Mouse (Mus musculus) gastrocnemius, postnatal 14 days (tissue): ENCODE measurements around the gene Zfp59. TPM values are rescaled to one million over a fixed set of nuclear protein-coding genes. Genes with fewer than 3 reads are reported as not detected.
"Not testable (repeated sequence)": the region's sequence is repeated elsewhere in the genome, so short reads cannot be mapped to it uniquely, and the experiment has no call there.

Source experiments
- DNase-seq: peaks from one replicate; pipeline ENCODE4 v3.0.0; 2021; ENCODE audit warnings: mixed read lengths
- intact Hi-C: fragments of 180-260 bp; cut with DNase I; formaldehyde crosslinking; loops from one replicate; pipeline ENCODE4 v1.15.1; 2025; ENCODE audit warnings: low total_unique reads
- long read RNA-seq, 2 experiments: library from polyadenylated mRNA; stranded (forward); transcript quantifications; one replicate each; pipeline ENCODE4 v2.0.0; 2021
- total RNA-seq, 2 experiments: library from RNA; stranded (reverse); gene quantifications; 2 replicates each; pipeline ENCODE4 v1.2.3; 2021

Zfp59 gene
- 1 to 10 TPM; 1.5 to 1.8 TPM for total RNA-seq
- long read RNA-seq, experiment 1: 0 reads
- long read RNA-seq, experiment 2, partial matches to known transcripts: 0 of 3 reads
- long read RNA-seq, experiment 2, other reads (novel, unspliced or antisense): 1 of 3 reads

DNA sequence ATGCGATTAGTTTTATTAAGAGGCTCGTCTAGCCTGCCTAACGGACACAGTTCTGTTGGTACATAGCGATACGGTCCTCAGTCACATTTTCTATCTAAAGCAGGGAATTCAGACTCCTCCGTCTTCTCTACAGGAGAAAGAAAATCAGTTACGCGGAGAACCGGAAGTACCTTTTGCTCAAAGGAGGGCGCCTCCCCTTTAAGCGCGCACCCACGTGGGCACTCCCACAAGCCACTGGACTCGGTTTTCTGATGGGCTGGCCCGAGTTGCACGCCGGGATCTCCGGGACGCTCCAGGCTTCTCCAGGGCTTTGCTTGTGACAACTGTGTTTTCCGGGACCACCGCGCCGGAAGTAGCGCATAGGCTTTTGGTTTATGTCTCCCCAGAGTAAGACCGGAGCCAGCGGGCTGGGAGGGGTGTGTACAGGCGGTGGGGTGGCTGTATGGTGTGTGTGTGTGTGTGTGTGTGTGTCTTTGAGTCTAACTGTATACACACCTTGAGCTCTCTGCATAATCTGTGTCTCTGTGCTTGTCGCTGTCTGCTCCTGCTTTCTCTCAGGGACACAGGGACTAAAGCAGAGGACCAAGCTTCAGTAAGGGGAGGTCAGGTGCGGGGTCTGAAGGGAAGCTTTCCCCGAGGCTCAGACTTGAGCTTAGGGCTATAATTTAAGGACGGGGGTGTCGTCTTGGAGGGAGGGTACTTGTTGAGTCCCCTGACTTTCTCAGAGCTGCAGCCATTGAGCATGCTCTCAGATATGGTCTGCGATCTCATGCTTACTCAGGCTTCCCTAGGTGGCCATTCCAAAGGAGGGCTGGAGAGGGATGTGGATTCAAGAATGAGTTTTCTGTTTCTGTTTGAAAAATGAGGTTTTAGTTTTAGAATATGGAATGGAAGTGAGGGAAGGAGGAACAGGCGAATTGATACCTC lies at the start of gene Zfp59:
TSS of gene Zfp59 (plus strand) at position 285 of the 927 bp plus-strand sequence.
- DNase-seq: peak; percentile 89
- intact Hi-C loops: no loop called here

DNA sequence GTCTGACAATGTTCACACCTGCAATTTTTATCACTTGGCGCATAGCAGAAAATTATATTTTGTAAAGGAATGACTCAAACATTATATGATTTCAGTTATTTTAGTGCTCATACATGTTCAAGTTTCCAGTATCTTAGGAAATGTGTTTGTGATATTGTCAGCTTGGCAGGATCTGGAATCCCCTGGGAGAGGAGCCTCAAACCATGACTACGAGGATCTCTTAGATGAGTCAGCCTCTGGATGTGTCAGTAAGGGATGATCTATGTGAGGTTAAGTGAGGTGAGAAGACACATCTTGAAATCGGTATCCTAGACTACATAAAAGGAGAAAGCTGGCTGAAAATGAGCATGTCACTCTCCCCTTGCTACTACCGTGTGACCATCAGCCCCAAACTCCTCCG lies 49.1 kb upstream of the Zfp59 start:
- intact Hi-C loops: no loop called here

GRCm38 (mm10) chr7:27793865-27794264 lies 44.5 kb upstream of the Zfp59 start:
- DNase-seq, intact Hi-C loops: not testable (repeated sequence)

More for the DNA sequence above, 49.1 kb upstream of the Zfp59 start:
- DNase-seq: peak; percentile 10

- intact Hi-C loops: no loop called here
- no peak for DNase-seq
Observed at GRCm38 (mm10) chr7:27794566-27794965, 43.8 kb upstream of the Zfp59 start.

GRCm38 (mm10) chr7:27797906-27798811 lies 40.2 kb upstream of the Zfp59 start:
- intact Hi-C loops: no loop called here
- no peak for DNase-seq

DNA sequence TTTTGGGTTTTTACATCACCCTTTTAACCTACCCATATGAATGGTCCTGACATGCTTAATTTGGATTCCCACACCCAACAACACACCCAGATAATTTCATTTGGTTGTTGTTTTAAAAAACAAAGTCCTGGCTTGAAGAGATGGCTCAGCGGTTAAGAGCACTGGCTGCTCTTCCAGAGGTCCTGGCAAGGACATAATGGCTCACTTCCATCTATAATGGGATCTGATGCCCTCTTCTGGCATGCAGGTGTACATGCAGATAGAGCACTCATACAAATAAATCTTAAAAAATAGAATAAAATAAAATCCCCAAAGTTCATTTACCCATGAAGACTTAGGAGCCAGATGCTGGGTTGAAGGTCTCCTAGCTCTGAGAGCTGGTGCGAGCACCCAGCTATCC lies 37.3 kb upstream of the Zfp59 start:
- intact Hi-C loops: no loop called here
- DNase-seq: no peak

DNA sequence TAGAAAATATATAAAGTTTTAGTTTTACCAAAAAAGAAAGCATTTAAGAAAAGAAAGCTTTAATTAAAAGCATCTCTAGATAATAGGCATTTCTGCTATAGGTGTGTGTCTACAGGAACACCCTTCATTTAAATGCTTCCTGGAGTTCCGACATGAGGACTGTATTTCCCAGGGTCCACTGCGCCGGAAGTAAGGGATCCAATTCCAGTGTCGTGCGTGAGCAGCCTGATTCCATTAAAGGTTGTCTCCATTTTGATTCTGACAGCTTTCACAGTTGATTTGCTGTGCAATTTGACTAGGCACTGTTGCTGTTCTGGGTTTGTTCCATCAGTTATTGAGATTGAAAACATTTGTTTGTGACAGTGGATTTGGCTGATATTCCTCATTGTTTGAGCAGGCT lies 35.4 kb upstream of the Zfp59 start:
- intact Hi-C loops: no loop called here
- DNase-seq: no peak

- DNase-seq: peak; percentile 80
- intact Hi-C loops: no loop called here
Observed at GRCm38 (mm10) chr7:27804297-27805030, 33.9 kb upstream of the Zfp59 start.

DNA sequence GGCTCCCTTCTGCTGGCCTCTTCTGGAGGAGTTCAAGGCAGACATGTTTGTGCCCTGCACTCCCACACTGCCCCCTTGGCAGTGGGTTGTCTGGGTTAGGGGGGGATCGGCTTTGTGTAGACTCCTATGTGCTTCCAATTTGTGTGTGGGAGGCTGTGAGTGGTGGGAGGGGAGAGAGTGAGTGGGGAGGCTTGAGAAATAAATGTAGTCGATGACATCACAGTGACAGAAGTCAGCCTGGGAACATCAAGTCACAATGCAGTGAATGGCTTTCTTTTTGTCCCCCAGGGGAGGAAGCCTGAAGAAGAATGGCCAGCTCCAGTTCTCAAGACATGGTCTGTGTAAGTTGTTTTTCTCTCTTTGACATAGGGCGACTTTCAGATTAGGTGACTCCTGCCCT lies 31.5 kb upstream of the Zfp59 start, which contains the start of gene Zfp626:
TSS of gene Zfp626 (plus strand) at position 301 of the 400 bp plus-strand sequence.
- intact Hi-C loops: not testable (repeated sequence)

GRCm38 (mm10) chr7:27807305-27807704 lies 31.1 kb upstream of the Zfp59 start:
- DNase-seq, intact Hi-C loops: not testable (repeated sequence)

More for the DNA sequence above, 31.5 kb upstream of the Zfp59 start, which contains the start of gene Zfp626:
- not testable (repeated sequence) for DNase-seq

- intact Hi-C loops: no loop called here
- DNase-seq: no peak
Observed at GRCm38 (mm10) chr7:27818526-27819110, 19.8 kb upstream of the Zfp59 start.

GRCm38 (mm10) chr7:27822611-27823010 lies 15.8 kb upstream of the Zfp59 start:
- intact Hi-C loops: no loop called here
- DNase-seq: no peak

DNA sequence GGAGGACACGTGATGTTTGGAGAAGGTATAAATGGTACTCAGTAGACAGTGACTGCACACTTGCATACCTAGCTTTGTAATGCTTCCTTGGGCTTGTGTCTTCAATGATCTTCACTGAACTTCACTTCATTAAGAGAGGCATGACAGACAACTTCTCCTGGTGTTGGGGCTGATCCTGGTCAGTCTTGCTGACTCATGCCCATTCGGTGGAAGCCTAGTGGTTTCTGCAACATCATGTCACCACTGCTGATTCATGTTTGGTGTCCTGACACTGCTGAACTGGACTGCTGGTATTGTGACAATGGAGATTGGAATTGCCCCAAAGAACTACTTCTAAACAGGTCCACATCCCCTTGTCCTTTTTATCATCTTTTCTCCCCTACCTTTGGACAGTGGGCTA lies 4.3 kb upstream of the Zfp59 start:
- no peak for DNase-seq
- intact Hi-C loops: no loop called here

DNA sequence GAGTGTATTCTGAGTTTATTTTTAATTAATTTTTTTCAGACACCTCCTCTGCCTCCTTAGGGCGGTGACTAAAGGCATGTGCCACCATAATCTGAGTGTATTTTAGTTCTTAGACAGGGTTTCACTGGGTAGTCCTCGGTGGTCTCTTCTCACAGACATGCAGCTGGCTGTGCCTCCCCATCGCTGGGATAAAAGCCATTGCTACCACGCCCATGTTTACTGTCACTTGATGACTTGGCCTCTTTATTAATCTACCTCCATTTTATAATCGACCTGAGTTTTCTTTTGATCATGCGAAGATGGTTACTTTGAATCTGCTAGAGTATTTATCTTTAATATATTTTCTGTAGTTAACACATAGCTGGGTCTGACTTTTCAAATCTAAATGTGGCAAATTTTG lies 511 bp upstream of the Zfp59 start:
- intact Hi-C loops: no loop called here
- no peak for DNase-seq

GRCm38 (mm10) chr7:27839596-27839995 lies 1.2 kb downstream of the Zfp59 start:
- intact Hi-C loops: no loop called here
- DNase-seq: no peak

- DNase-seq: no peak
- intact Hi-C loops: no loop called here
Observed at GRCm38 (mm10) chr7:27840104-27840503, 1.7 kb downstream of the Zfp59 start.

GRCm38 (mm10) chr7:27857227-27857626 lies 18.8 kb downstream of the Zfp59 start, which contains the start of gene Zfp607a:
Gene Zfp607a (plus strand): TSS chr7:27857527.
- intact Hi-C loops: no loop called here

GRCm38 (mm10) chr7:27859301-27860251 lies 21.2 kb downstream of the Zfp59 start:
- intact Hi-C loops: no loop called here
- no peak for DNase-seq

More at GRCm38 (mm10) chr7:27857227-27857626, 18.8 kb downstream of the Zfp59 start, which contains the start of gene Zfp607a:
- no peak for DNase-seq
